Mouse (Mus musculus) urinary bladder, postnatal 10 days (tissue): ENCODE results near the gene Fnip1.

Source experiments
- DNase-seq: peaks from one replicate; pipeline ENCODE4 v3.0.0; 2022; ENCODE audit warnings: low spot score

The Fnip1 gene

GRCm38 (mm10) chr11:54542414-54542813, 104.4 kb downstream of the Fnip1 start:
- DNase-seq = no peak

GRCm38 (mm10) chr11:54554970-54555369, 117.0 kb downstream of the Fnip1 start:
- no peak for DNase-seq

- no peak for DNase-seq
Measured at GRCm38 (mm10) chr11:54562761-54563160, 124.8 kb downstream of the Fnip1 start.
